Mouse (Mus musculus) forebrain, embryonic 16.5 days (tissue): ENCODE measurements around the gene Mcl1. TPM values are rescaled to one million over a fixed set of nuclear protein-coding genes. Genes with fewer than 3 reads are reported as not detected.
"Not testable (repeated sequence)": the region's sequence is repeated elsewhere in the genome, so short reads cannot be mapped to it uniquely, and the experiment has no call there.

Experiments
- ATAC-seq: fragments of 200-750 bp; cut with Nextera tagmentation; 2 replicates; pipeline ENCODE4 v1.8.0; 2017; ENCODE audit warnings: mild to moderate bottlenecking, moderate library complexity
- H3K27ac ChIP-seq: fragments of 300-500 bp; sonication (generic); 2 replicates; pipeline ENCODE4 v1.5.1; 2014; ENCODE audit warnings: low read length, control low read depth
- H3K27me3 ChIP-seq: fragments of 300-500 bp; sonication (generic); replicated peaks from 2 replicates; pipeline ENCODE4 v1.6.1; 2014; ENCODE audit warnings: low read length; ENCODE audit not compliant: control insufficient read depth, insufficient read depth
- H3K36me3 ChIP-seq: fragments of 300-500 bp; sonication (generic); 2 replicates; pipeline ENCODE4 v1.6.1; 2014; ENCODE audit not compliant: control insufficient read depth, insufficient read depth
- H3K4me1 ChIP-seq: fragments of 300-500 bp; sonication (generic); replicated peaks from 2 replicates; pipeline ENCODE4 v1.6.1; 2014; ENCODE audit warnings: low read length; ENCODE audit not compliant: control insufficient read depth, insufficient read depth
- H3K4me2 ChIP-seq: fragments of 300-500 bp; sonication (generic); 2 replicates; pipeline ENCODE4 v1.6.1; 2014; ENCODE audit warnings: mild to moderate bottlenecking, low read length, control low read depth
- H3K4me3 ChIP-seq: fragments of 300-500 bp; sonication (generic); replicated peaks from 2 replicates; pipeline ENCODE4 v1.5.1; 2014; ENCODE audit warnings: mild to moderate bottlenecking, low read length, control low read depth
- H3K9ac ChIP-seq: fragments of 300-500 bp; sonication (generic); replicated peaks from 2 replicates; pipeline ENCODE4 v1.6.1; 2014; ENCODE audit warnings: low read depth, low read length, control low read depth
- H3K9me3 ChIP-seq: fragments of 300-500 bp; sonication (generic); 2 replicates; pipeline ENCODE4 v1.6.1; 2016; ENCODE audit warnings: low read length; ENCODE audit not compliant: control insufficient read depth
- WGBS: fragments of 180-500 bp; shearing (Covaris S2); extraction: QIAGEN DNeasy Blood & Tissue Kit; methylation state at CpG from one replicate; pipeline ENCODE4 v1.1.7; 2014; 5-methylcytosine and 5-hydroxymethylcytosine counted together
- polyA plus RNA-seq: library from polyadenylated mRNA; unstranded; fragments of >200 nt; fragmentation: Nextera tagmentation; extraction: Ambion mirVana; gene quantifications from 2 replicates; pipeline ENCODE4 v1.2.1, GENCODE M21; 2015

Gene Mcl1
- polyA plus RNA-seq, 1 experiment from 2014 or later: 43.4 TPM

GRCm38 (mm10) chr3:95669309-95669665, 10.7 kb downstream of the Mcl1 start:
- Histone ChIP-seq H3K9ac (no peak overlapping the region), H3K9me3 (no peaks in the 10 kb centered on the region), H3K4me1 (peaks cover 15% of the 10 kb centered on the region), H3K4me2 (no peak overlapping the region), H3K27me3 (no peaks in the 10 kb centered on the region), H3K4me3 (no peak overlapping the region), H3K27ac (no peak overlapping the region), H3K36me3 (peaks cover under 1% of the 10 kb centered on the region; the same call in 1 of the 2 replicates)
- 93% methylated on average over 3 of the region's 3 CpGs for whole genome bisulfite sequencing
- ATAC-seq: no peak

- H3K27ac ChIP-seq, H3K27me3 ChIP-seq, H3K4me2 ChIP-seq, H3K9me3 ChIP-seq, H3K9ac ChIP-seq, ATAC-seq, H3K36me3 ChIP-seq, H3K4me3 ChIP-seq: not testable (repeated sequence)
- H3K4me1 ChIP-seq: peaks cover 14% of the 10 kb centered on the region
- 96% methylated on average over 3 of the region's 3 CpGs for WGBS
Measured at GRCm38 (mm10) chr3:95670419-95670818, 11.8 kb downstream of the Mcl1 start.

- no peaks in the 10 kb centered on the region; the same call in 1 of the 2 replicates for H3K36me3 ChIP-seq
- 87% methylated on average over 5 of the region's 5 CpGs for WGBS
- H3K9me3 ChIP-seq: no peaks in the 10 kb centered on the region
- no peak overlapping the region for H3K4me2 ChIP-seq
- H3K4me1 ChIP-seq: peaks cover 14% of the 10 kb centered on the region
- H3K27me3 ChIP-seq: no peaks in the 10 kb centered on the region
- no peak for ATAC-seq
- H3K27ac ChIP-seq: no peak overlapping the region
- H3K4me3 ChIP-seq: no peak overlapping the region
- H3K9ac ChIP-seq: no peak overlapping the region
Measured at GRCm38 (mm10) chr3:95671201-95671600, 12.6 kb downstream of the Mcl1 start.

GRCm38 (mm10) chr3:95672461-95672860, 13.9 kb downstream of the Mcl1 start:
- Histone ChIP-seq H3K36me3 (no peaks in the 10 kb centered on the region; the same call in 1 of the 2 replicates), H3K4me3 (no peak overlapping the region), H3K9me3 (no peaks in the 10 kb centered on the region), H3K27ac (no peak overlapping the region), H3K27me3 (no peaks in the 10 kb centered on the region), H3K4me2 (no peak overlapping the region), H3K9ac (no peak overlapping the region), H3K4me1 (peaks cover 6% of the 10 kb centered on the region)
- 68% methylated on average over 3 of the region's 3 CpGs for WGBS
- ATAC-seq: no peak

GRCm38 (mm10) chr3:95672861-95673706, 14.5 kb downstream of the Mcl1 start:
- no peak overlapping the region for H3K4me2 ChIP-seq
- ATAC-seq: no peak
- WGBS: 59% methylated on average over 10 of the region's 10 CpGs
- no peak overlapping the region for H3K4me3 ChIP-seq
- H3K36me3 ChIP-seq: no peaks in the 10 kb centered on the region; the same call in 1 of the 2 replicates
- H3K27ac ChIP-seq: no peak overlapping the region
- H3K4me1 ChIP-seq: 0 out of 2 replicates have a peak, but pooled peaks cover 3% of the 10 kb centered on the region
- H3K9me3 ChIP-seq: no peaks in the 10 kb centered on the region
- no peaks in the 10 kb centered on the region for H3K27me3 ChIP-seq
- no peak overlapping the region for H3K9ac ChIP-seq

- ATAC-seq: no peak
- peak overlapping the region; percentile 37; the same call in 1 of the 2 replicates for H3K27ac ChIP-seq
- no peaks in the 10 kb centered on the region for H3K27me3 ChIP-seq
- H3K4me1 ChIP-seq: 0 out of 2 replicates have a peak, but pooled peaks cover 3% of the 10 kb centered on the region
- WGBS: 29% methylated on average over 11 of the region's 11 CpGs
- H3K9ac ChIP-seq: no peak overlapping the region
- H3K4me2 ChIP-seq: no peak overlapping the region
- H3K36me3 ChIP-seq: no peaks in the 10 kb centered on the region; the same call in 1 of the 2 replicates
- no peak overlapping the region for H3K4me3 ChIP-seq
- no peaks in the 10 kb centered on the region for H3K9me3 ChIP-seq
Measured at GRCm38 (mm10) chr3:95673707-95674211, 15.2 kb downstream of the Mcl1 start.

- ATAC-seq: no peak
- WGBS: 67% methylated on average over 2 of the region's 2 CpGs
Measured at GRCm38 (mm10) chr3:95674236-95674635, 15.6 kb downstream of the Mcl1 start.

GRCm38 (mm10) chr3:95674812-95675211, 16.2 kb downstream of the Mcl1 start:
- Histone ChIP-seq H3K4me3 (no peak overlapping the region), H3K27ac (peak overlapping the region; percentile 12; the same call in 1 of the 2 replicates), H3K4me1 (0 out of 2 replicates have a peak, but pooled peaks cover 3% of the 10 kb centered on the region), H3K27me3 (no peaks in the 10 kb centered on the region), H3K9me3 (no peaks in the 10 kb centered on the region), H3K4me2 (no peak overlapping the region), H3K9ac (no peak overlapping the region), H3K36me3 (no peaks in the 10 kb centered on the region; the same call in 1 of the 2 replicates)
- WGBS: 20% methylated on average over 6 of the region's 6 CpGs
- ATAC-seq: no peak

More at GRCm38 (mm10) chr3:95674236-95674635, 15.6 kb downstream of the Mcl1 start:
- peak overlapping the region; percentile 37; the same call in 1 of the 2 replicates for H3K27ac ChIP-seq
- no peak overlapping the region for H3K4me2 ChIP-seq
- H3K4me3 ChIP-seq: no peak overlapping the region
- H3K27me3 ChIP-seq: no peaks in the 10 kb centered on the region
- no peaks in the 10 kb centered on the region; the same call in 1 of the 2 replicates for H3K36me3 ChIP-seq
- no peak overlapping the region for H3K9ac ChIP-seq
- H3K4me1 ChIP-seq: 0 out of 2 replicates have a peak, but pooled peaks cover 3% of the 10 kb centered on the region
- H3K9me3 ChIP-seq: no peaks in the 10 kb centered on the region

GRCm38 (mm10) chr3:95675301-95676092, 16.9 kb downstream of the Mcl1 start:
- peak overlapping the region; percentile 12; the same call in 1 of the 2 replicates for H3K27ac ChIP-seq
- no peaks in the 10 kb centered on the region for H3K27me3 ChIP-seq
- no peaks in the 10 kb centered on the region for H3K9me3 ChIP-seq
- no peak overlapping the region for H3K4me2 ChIP-seq
- 34% methylated on average over 8 of the region's 8 CpGs for WGBS
- H3K36me3 ChIP-seq: no peaks in the 10 kb centered on the region; the same call in 1 of the 2 replicates
- H3K4me3 ChIP-seq: no peak overlapping the region
- ATAC-seq: peak; percentile 47
- H3K9ac ChIP-seq: no peak overlapping the region
- H3K4me1 ChIP-seq: 0 out of 2 replicates have a peak, but pooled peaks cover 3% of the 10 kb centered on the region
